Mouse (Mus musculus): ENCODE measurements around the gene Flt4.

DNA sequence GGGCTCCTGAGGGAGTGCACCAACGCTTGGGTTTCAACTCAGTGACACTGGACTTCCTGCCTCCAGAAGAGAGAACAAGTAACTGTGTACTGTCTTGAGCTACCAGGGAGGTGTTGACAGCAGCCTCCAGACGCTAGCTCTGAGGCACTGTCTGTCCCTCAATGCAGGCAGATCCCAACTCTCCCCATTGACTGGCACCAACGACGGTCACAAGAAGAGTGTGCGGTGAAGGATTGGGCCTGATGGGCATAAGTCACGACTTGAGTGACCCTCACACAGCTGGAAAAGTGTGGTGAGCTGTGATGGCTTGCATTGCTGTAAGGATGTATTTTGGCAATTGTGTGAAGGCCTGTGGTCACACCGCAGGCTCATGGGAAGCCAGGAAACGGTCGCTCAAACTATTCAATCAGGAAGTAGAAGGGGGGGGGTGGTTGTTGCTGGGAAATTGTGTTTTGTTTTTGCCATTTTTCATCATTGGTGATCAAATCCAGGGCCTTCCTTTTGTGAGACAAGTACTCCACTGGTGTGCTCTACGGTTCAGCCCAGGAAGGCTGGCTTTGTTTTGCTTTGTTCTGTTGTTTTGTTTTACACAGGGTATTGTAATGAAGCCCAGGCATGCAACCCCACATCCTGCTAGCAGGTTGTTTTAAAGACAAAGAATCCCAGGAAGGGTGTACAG is 49.9 kb downstream of the Flt4 start:
- TF ChIP-seq CTCF (conservative IDR thresholded peaks at IDR 0.05; ENCODE audit: insufficient read depth, insufficient read length, low read depth, low read length) (no peak), POLR2A (IDR thresholded peaks at IDR 0.05; ENCODE audit: low read depth, low read length) (no peak)
